Mouse (Mus musculus) skeletal muscle tissue, adult 2 months (tissue): ENCODE data around the gene Cmah.
"Not testable (repeated sequence)": the region's sequence is repeated elsewhere in the genome, so short reads cannot be mapped to it uniquely, and the experiment has no call there.

Source experiments
- DNase-seq: peaks from one replicate; pipeline ENCODE4 v3.0.0-alpha.2; 2012; ENCODE audit warnings: low read depth, low spot score

Gene Cmah

GRCm38 (mm10) chr13:24340462-24340861 lies 13.3 kb downstream of the Cmah start:
- DNase-seq = no peak

GRCm38 (mm10) chr13:24342091-24342490 lies 14.9 kb downstream of the Cmah start:
- no peak for DNase-seq

DNA sequence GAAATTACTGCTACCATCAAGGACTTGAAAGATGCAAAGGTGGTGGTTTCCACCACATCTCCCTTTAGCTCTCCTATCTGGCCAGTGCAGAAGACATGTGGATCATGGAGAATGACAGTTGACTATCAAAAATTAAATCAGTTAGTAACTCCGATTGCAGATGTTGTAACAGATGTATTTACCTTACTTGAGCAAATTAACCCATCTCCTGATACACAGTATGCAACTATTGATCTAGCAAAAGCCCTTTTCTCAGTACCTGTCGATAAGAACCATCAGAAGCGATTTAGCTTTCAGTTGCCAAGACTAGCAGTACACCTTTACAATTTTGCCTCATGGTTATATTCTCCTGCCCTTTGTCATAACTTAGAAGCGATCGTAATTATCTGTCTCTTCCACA lies 25.8 kb downstream of the Cmah start:
- DNase-seq = no peak

DNA sequence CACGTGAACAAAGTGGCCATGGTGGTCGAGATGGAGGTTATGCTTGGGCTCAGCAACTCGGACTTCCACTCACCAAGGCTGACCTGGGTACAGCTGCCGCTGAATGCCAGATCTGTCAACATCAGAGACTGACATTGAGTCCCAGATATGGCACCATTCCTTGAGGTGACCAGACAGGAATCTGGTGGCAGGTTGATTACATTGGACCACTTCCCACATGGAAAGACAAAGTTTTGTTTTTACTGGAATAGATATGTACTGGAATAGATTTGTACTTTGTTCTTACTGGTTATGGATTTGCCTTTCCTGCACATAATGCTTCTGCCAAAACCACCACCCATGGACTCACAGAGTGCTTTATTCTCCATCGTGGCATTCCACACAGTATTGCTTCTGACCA lies 27.5 kb downstream of the Cmah start:
- no peak for DNase-seq

- no peak for DNase-seq
Measured at GRCm38 (mm10) chr13:24359181-24359580, 32.0 kb downstream of the Cmah start.

- no peak for DNase-seq
Measured at GRCm38 (mm10) chr13:24365191-24365590, 38.0 kb downstream of the Cmah start.

- DNase-seq = no peak
Measured at GRCm38 (mm10) chr13:24372893-24373599, 45.8 kb downstream of the Cmah start.

GRCm38 (mm10) chr13:24374606-24375005 lies 47.4 kb downstream of the Cmah start:
- DNase-seq = not testable (repeated sequence)

DNA sequence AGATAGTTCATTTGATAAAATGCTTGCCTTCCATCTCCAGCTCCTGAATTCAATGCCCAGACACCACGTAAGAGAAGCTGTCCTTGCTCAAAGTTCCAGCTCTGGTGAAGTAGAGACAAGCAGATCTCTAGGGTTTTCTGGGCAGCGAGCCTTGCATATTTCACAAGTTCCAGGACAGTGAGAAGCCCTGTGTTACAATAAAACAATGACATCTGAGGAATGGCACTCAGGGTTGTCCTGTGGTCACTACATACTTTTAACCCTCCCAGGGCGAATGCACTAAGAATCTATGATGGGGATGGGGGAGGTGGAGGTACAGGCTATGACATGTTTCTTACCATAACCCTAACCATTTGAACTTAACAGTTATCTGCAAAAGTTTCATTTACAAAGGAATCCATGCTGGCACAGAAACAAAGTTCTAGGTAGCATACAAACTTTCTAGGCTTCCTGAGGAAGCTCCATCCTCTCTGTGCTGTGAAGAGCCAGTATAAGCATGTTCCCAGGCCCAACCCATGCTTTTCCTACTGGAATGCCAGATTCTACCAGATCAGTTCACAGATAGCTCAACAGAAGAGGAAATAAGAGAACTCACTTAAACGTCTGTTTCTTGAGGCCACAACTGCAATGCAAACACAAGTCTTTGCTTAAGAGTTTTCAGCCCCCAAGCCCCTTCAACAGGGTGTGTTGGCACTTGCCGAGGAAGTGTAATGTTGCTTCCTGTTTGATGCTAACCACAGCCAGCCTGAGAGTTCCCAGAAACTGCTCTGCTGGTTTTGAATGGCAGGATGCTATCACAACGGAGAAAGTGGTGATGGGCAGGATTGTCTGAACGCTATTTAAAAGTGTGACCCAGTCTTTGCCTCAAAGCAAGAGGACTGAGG lies 48.4 kb downstream of the Cmah start:
- peak; percentile 68 for DNase-seq

DNA sequence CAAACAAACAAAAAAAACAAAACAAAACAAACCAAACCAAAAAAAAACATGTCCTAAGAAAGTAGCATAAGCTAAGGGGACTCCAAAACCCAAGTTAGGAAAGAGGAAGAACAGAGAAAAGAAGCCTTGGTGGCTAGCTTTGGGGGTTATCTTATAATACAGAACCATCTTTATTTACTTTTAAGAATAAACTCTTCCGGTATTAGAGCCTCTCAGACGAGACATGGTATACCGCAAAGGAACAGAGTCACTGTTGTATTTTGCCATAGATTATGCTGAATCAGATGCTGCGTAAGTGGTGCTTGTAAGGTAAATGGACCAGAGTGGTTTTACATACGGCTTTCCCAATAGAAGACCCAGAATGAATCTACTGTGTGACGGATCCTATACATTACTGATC lies 53.5 kb downstream of the Cmah start:
- DNase-seq = no peak

DNA sequence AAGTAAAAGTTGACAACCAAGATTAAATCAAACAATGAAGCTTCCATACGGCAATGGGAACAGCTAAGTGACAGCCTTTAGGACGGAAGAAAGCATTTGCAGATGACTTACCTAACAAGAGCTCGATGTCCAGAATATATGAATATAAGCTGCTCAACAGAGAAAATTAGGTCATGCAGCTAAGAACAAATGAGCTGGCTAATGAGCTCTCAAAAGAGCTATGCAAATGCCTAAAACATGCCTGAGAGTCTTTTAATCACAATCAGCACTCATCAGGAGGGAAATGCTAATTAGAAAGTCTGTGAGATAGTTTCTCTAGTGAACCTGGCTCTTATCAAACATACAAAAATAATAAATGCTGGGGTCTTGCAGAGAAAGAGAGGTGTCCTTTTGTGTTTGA lies 56.7 kb downstream of the Cmah start:
- no peak for DNase-seq

- DNase-seq = no peak
Measured at GRCm38 (mm10) chr13:24391892-24392291, 64.7 kb downstream of the Cmah start.

GRCm38 (mm10) chr13:24392655-24393054 lies 65.5 kb downstream of the Cmah start:
- no peak for DNase-seq

DNA sequence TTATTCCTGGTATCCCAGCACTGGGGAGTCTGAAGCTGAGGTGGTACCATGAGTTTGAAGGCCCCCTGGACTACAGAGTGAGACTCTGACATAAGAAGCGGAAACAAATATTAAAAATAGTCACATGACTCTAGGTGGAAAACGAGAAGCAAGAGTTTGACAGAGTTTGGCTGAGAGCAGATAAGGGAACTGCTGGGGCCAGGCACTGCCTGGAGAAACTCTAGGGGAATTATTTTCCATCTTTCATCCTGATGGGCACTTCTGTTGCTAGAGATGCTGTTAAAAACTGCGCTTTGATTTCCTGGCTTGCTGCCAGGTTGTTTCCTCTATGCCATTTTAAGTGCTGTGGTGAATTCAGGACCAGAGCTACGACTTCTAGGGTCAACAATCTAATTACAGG lies 65.9 kb downstream of the Cmah start:
- no peak for DNase-seq

- no peak for DNase-seq
Measured at GRCm38 (mm10) chr13:24395815-24396214, 68.6 kb downstream of the Cmah start.

GRCm38 (mm10) chr13:24397181-24397580 lies 70.0 kb downstream of the Cmah start:
- DNase-seq = no peak

DNA sequence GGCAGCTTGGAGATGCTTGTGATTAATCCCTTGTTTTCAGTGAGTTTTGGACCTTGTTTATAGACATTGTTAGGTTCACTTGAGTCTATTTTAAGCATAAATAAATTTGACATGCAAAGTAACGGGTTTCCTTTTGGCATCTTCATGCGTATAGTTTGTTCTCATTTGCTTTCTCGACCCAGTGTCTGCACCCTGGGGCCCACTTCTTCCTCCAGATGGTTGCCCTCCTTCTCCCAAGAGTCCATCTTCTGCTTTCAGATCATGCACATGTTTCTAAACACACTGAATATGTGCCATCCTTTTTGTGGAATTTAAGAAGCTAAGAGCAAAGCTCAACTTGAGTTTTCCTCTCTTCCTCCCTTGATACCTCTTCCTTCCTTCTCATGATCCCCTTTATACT lies 71.3 kb downstream of the Cmah start:
- DNase-seq = no peak

DNA sequence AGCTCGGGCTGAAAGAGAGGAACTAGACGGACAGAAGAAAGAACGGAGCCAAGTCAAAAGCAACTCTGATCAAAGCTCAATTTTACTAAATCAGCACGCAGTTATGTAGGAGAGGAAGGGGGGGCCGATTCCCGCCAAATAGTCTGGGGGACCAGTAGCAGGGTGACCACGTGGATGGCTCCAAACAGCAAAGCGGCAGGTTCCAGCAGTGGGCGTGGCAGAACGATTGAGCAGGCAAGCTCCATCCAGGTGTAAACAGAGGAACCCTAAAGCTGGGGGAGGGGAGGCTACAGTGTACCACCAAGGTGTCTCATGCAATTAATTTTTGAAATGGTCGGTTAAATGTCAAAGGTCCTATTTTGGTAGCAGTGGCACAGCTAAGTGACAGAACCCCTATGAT lies 74.6 kb downstream of the Cmah start:
- not testable (repeated sequence) for DNase-seq

DNA sequence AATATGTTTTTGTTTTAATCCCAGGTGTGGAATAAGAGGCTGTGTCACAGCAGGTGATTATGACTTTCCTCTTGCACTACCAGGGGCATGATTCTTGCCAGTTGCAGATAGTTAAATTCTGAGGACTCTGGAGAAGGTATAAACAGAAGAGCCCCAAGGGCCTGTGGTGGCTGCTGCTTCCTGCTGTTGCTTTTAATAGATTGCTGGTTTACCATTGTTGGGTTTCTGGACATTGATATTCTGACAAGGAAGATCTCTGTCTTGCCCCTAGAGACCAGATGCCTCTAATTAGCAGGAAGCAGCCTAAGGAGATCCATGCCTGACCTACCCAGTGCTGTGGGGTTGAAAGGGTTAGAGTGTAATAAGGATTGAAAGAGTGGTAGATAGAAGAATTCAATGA lies 75.8 kb downstream of the Cmah start:
- DNase-seq = no peak

- DNase-seq = no peak
Measured at GRCm38 (mm10) chr13:24406847-24407246, 79.6 kb downstream of the Cmah start.

DNA sequence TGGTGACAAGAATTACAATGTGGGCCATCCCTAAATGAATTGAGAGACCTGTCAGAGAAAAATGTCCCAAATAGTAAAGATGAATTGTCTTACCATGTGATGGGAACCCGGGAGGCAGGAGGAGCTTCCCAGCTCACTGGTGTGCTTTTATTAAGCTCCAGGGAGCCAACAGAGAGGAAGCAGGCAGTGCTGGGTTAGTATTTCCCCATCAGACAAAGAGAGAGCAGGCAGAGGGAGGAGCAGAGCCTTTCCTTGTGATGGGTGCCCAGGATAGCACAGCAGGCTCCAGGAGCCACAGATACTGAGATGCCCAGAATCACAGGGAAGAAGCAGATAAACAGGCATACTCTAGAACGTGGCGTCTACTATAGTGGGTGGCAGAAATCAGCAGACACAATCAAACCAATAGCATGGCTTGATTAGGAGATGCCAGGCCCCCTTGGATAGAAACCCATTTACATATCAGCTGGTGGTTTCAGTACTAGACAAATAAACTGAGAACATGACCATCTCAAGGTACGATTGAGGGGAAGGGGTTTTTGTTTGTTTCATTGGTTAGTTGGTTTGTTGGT lies 87.5 kb downstream of the Cmah start:
- DNase-seq = no peak

DNA sequence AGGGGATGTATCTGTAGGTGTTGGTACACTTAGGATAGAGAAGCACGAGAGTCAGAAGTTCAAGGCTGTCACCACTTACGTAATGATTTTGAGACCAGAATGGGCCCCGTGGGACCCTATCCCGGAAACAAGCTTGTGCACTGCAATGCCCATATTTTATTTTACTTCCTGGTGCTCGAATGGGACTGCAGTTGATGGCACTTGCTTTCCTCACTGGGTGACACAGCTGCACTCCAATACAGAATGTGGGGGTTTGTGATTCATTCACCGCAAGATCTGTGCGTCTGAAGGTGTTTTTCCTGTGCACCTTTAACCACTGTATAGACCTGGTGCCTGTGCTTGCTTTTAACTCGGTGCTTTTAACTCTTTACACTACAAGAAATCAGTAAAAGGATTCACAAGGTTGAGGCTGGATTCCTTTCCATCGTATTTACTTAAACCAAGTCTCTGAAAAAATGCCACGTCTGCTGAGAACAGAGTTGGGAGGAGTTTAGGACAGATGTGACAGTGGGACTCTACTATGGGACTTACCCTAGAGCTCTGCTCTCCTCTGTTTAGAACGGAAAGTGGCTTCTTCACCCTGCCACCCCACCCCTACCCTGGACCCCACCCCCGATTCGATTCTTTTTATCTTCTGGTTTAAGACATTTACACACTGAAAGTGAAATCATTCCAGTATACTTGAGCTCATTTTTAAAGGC lies 88.5 kb downstream of the Cmah start:
- peak; percentile 48 for DNase-seq
